Mouse (Mus musculus) stomach, embryonic 15.5 days (tissue): ENCODE measurements around the gene Maf. TPM values are rescaled to one million over a fixed set of nuclear protein-coding genes. Genes with fewer than 3 reads are reported as not detected.

Source experiments
- ATAC-seq: fragments of 200-750 bp; cut with Nextera tagmentation; 2 replicates; pipeline ENCODE4 v1.8.0; 2017; ENCODE audit warnings: low read depth, moderate number of reproducible peaks, moderate TSS enrichment; ENCODE audit not compliant: insufficient read depth, low FRiP score
- H3K27ac ChIP-seq: fragments of 300-500 bp; sonication (generic); 2 replicates; pipeline ENCODE4 v1.5.1; 2015; ENCODE audit warnings: mild to moderate bottlenecking, inconsistent platforms
- H3K27me3 ChIP-seq: fragments of 300-500 bp; sonication (generic); replicated peaks from 2 replicates; pipeline ENCODE4 v1.6.1; 2015; ENCODE audit warnings: inconsistent platforms
- H3K36me3 ChIP-seq: fragments of 300-500 bp; sonication (generic); 2 replicates; pipeline ENCODE4 v1.6.1; 2015; ENCODE audit warnings: inconsistent platforms
- H3K4me1 ChIP-seq: fragments of 300-500 bp; sonication (generic); 2 replicates; pipeline ENCODE4 v1.6.1; 2015; ENCODE audit warnings: inconsistent platforms
- H3K4me2 ChIP-seq: fragments of 300-500 bp; sonication (generic); 2 replicates; pipeline ENCODE4 v1.6.1; 2015; ENCODE audit warnings: mild to moderate bottlenecking, inconsistent platforms
- H3K4me3 ChIP-seq: fragments of 300-500 bp; sonication (generic); replicated peaks from 2 replicates; pipeline ENCODE4 v1.5.1; 2015; ENCODE audit warnings: inconsistent platforms
- H3K9ac ChIP-seq: fragments of 300-500 bp; sonication (generic); 2 replicates; pipeline ENCODE4 v1.6.1; 2015; ENCODE audit warnings: inconsistent platforms
- H3K9me3 ChIP-seq: fragments of 300-500 bp; sonication (generic); 2 replicates; pipeline ENCODE4 v1.6.1; 2016; ENCODE audit warnings: inconsistent platforms
- WGBS: fragments of 180-500 bp; shearing (Covaris S2); methylation state at CpG from one replicate; pipeline ENCODE4 v1.1.7; 2015; 5-methylcytosine and 5-hydroxymethylcytosine counted together
- polyA plus RNA-seq: library from polyadenylated mRNA; unstranded; fragments of >200 nt; fragmentation: Nextera tagmentation; extraction: Ambion mirVana; gene quantifications from 2 replicates; pipeline ENCODE4 v1.2.1, GENCODE M21; 2015

The Maf gene
- 8.7 and 9.3 TPM in 2 replicates for polyA plus RNA-seq

GRCm38 (mm10) chr8:115707731-115708590 is at the start of gene Maf:
Gene Maf (minus strand): TSS chr8:115707794.
- H3K9me3 ChIP-seq, result no peaks in the 10 kb centered on the region
- peak within 1 kb of the TSS; percentile 92 for H3K4me2 ChIP-seq
- peak within 1 kb of the TSS; percentile 63 for H3K4me3 ChIP-seq
- H3K9ac ChIP-seq, result peak within 1 kb of the TSS; percentile 63
- 0 out of 2 replicates have a peak, but pooled peaks cover 5% of the 10 kb centered on the region for H3K27me3 ChIP-seq
- H3K27ac ChIP-seq, result peak within 1 kb of the TSS; percentile 91
- ATAC-seq, result peak; percentile 81
- peaks cover 17% of the 10 kb centered on the region for H3K4me1 ChIP-seq
- WGBS, result under 1% methylated on average over 43 of the region's 43 CpGs
- H3K36me3 ChIP-seq, result no peaks in the 10 kb centered on the region

GRCm38 (mm10) chr8:115756965-115757364 is 49.4 kb upstream of the Maf start:
- Histone ChIP-seq H3K9me3 (no peaks in the 10 kb centered on the region), H3K36me3 (no peaks in the 10 kb centered on the region), H3K4me2 (no peak overlapping the region), H3K27me3 (no peaks in the 10 kb centered on the region), H3K4me1 (no peaks in the 10 kb centered on the region), H3K27ac (no peak overlapping the region), H3K4me3 (no peak overlapping the region), H3K9ac (no peak overlapping the region)
- 60% methylated on average over 3 of the region's 3 CpGs for whole genome bisulfite sequencing
- ATAC-seq, result no peak

GRCm38 (mm10) chr8:115756027-115756426 is 48.4 kb upstream of the Maf start:
- no peak overlapping the region for H3K9ac ChIP-seq
- no peak for ATAC-seq
- no peaks in the 10 kb centered on the region for H3K4me1 ChIP-seq
- no peak overlapping the region for H3K4me2 ChIP-seq
- no peaks in the 10 kb centered on the region for H3K36me3 ChIP-seq
- no peaks in the 10 kb centered on the region for H3K27me3 ChIP-seq
- no peak overlapping the region for H3K4me3 ChIP-seq
- 82% methylated on average over 2 of the region's 2 CpGs for WGBS
- no peaks in the 10 kb centered on the region for H3K9me3 ChIP-seq
- no peak overlapping the region for H3K27ac ChIP-seq

GRCm38 (mm10) chr8:115754694-115755093 is 47.1 kb upstream of the Maf start:
- ATAC-seq, result no peak
- H3K4me2 ChIP-seq, result no peak overlapping the region
- no peak overlapping the region for H3K9ac ChIP-seq
- 37% methylated on average over 2 of the region's 2 CpGs for WGBS
- no peaks in the 10 kb centered on the region for H3K27me3 ChIP-seq
- no peaks in the 10 kb centered on the region for H3K4me1 ChIP-seq
- H3K4me3 ChIP-seq, result no peak overlapping the region
- H3K27ac ChIP-seq, result no peak overlapping the region
- no peaks in the 10 kb centered on the region for H3K9me3 ChIP-seq
- H3K36me3 ChIP-seq, result no peaks in the 10 kb centered on the region

- Histone ChIP-seq H3K9ac (no peak overlapping the region), H3K9me3 (no peaks in the 10 kb centered on the region), H3K4me1 (no peaks in the 10 kb centered on the region), H3K27me3 (no peaks in the 10 kb centered on the region), H3K27ac (no peak overlapping the region), H3K4me2 (no peak overlapping the region), H3K36me3 (no peaks in the 10 kb centered on the region), H3K4me3 (no peak overlapping the region)
- 43% methylated on average over 8 of the region's 8 CpGs for WGBS
- no peak for ATAC-seq
Measured at GRCm38 (mm10) chr8:115753801-115754200, 46.2 kb upstream of the Maf start.

- Histone ChIP-seq H3K9ac (no peak overlapping the region), H3K4me2 (no peak overlapping the region), H3K27me3 (no peaks in the 10 kb centered on the region), H3K4me3 (no peak overlapping the region), H3K9me3 (no peaks in the 10 kb centered on the region), H3K36me3 (no peaks in the 10 kb centered on the region), H3K27ac (no peak overlapping the region), H3K4me1 (no peaks in the 10 kb centered on the region)
- WGBS, result 84% methylated on average over 10 of the region's 10 CpGs
- ATAC-seq, result no peak
Measured at GRCm38 (mm10) chr8:115747426-115747825, 39.8 kb upstream of the Maf start.

GRCm38 (mm10) chr8:115745648-115746047 is 38.1 kb upstream of the Maf start:
- H3K4me1 ChIP-seq, result no peaks in the 10 kb centered on the region
- 40% methylated on average over 2 of the region's 2 CpGs for WGBS

GRCm38 (mm10) chr8:115743441-115743840 is 35.8 kb upstream of the Maf start:
- Histone ChIP-seq H3K9ac (no peak overlapping the region), H3K4me3 (no peak overlapping the region), H3K27ac (no peak overlapping the region), H3K9me3 (no peaks in the 10 kb centered on the region), H3K4me1 (no peaks in the 10 kb centered on the region), H3K27me3 (no peaks in the 10 kb centered on the region), H3K36me3 (no peaks in the 10 kb centered on the region), H3K4me2 (no peak overlapping the region)
- WGBS, result 67% methylated on average over 2 of the region's 2 CpGs
- no peak for ATAC-seq

More at GRCm38 (mm10) chr8:115745648-115746047, 38.1 kb upstream of the Maf start:
- Histone ChIP-seq H3K9ac (no peak overlapping the region), H3K4me2 (no peak overlapping the region), H3K4me3 (no peak overlapping the region), H3K9me3 (no peaks in the 10 kb centered on the region), H3K36me3 (no peaks in the 10 kb centered on the region), H3K27ac (no peak overlapping the region), H3K27me3 (no peaks in the 10 kb centered on the region)
- ATAC-seq, result no peak

- no peak overlapping the region for H3K4me3 ChIP-seq
- H3K36me3 ChIP-seq, result no peaks in the 10 kb centered on the region
- no peak overlapping the region for H3K27ac ChIP-seq
- no peak overlapping the region for H3K4me2 ChIP-seq
- H3K9me3 ChIP-seq, result no peaks in the 10 kb centered on the region
- ATAC-seq, result no peak
- no peaks in the 10 kb centered on the region for H3K4me1 ChIP-seq
- H3K27me3 ChIP-seq, result no peaks in the 10 kb centered on the region
- H3K9ac ChIP-seq, result no peak overlapping the region
- WGBS, result 91% methylated on average over 6 of the region's 6 CpGs
Measured at GRCm38 (mm10) chr8:115742646-115743045, 35.1 kb upstream of the Maf start.

- no peaks in the 10 kb centered on the region for H3K9me3 ChIP-seq
- WGBS, result 88% methylated on average over 6 of the region's 6 CpGs
- no peak overlapping the region for H3K27ac ChIP-seq
- H3K4me1 ChIP-seq, result no peaks in the 10 kb centered on the region
- no peak overlapping the region for H3K9ac ChIP-seq
- H3K4me2 ChIP-seq, result no peak overlapping the region
- H3K36me3 ChIP-seq, result no peaks in the 10 kb centered on the region
- H3K4me3 ChIP-seq, result no peak overlapping the region
- no peaks in the 10 kb centered on the region for H3K27me3 ChIP-seq
- ATAC-seq, result no peak
Measured at GRCm38 (mm10) chr8:115741964-115742363, 34.4 kb upstream of the Maf start.

- Histone ChIP-seq H3K9ac (no peak overlapping the region), H3K27me3 (no peaks in the 10 kb centered on the region), H3K9me3 (no peaks in the 10 kb centered on the region), H3K4me1 (no peaks in the 10 kb centered on the region), H3K36me3 (no peaks in the 10 kb centered on the region), H3K4me3 (no peak overlapping the region), H3K27ac (no peak overlapping the region), H3K4me2 (no peak overlapping the region)
- no peak for ATAC-seq
- 91% methylated on average over 4 of the region's 4 CpGs for WGBS
Measured at GRCm38 (mm10) chr8:115739756-115740155, 32.2 kb upstream of the Maf start.

- H3K9ac ChIP-seq, result no peak overlapping the region
- 79% methylated on average over 6 of the region's 6 CpGs for WGBS
- no peaks in the 10 kb centered on the region for H3K36me3 ChIP-seq
- no peak overlapping the region for H3K27ac ChIP-seq
- H3K4me1 ChIP-seq, result no peaks in the 10 kb centered on the region
- no peak overlapping the region for H3K4me2 ChIP-seq
- H3K9me3 ChIP-seq, result no peaks in the 10 kb centered on the region
- no peaks in the 10 kb centered on the region for H3K27me3 ChIP-seq
- ATAC-seq, result no peak
- no peak overlapping the region for H3K4me3 ChIP-seq
Measured at GRCm38 (mm10) chr8:115732401-115732800, 24.8 kb upstream of the Maf start.
